Mouse (Mus musculus): ENCODE measurements at regions not wholly inside any gene's neighbourhood (a gene's known extent, or its start where the extent isn't known, plus 50 kb on each side); places are given as distances from the start of the nearest gene placed in this dataset.
A peak's percentile ranks its signal among the peaks of the same experiment; 100 is the strongest.

- Histone ChIP-seq H3K36me3 (no peaks in the 10 kb centered on the region), H3K4me3 (peak overlapping the region; percentile 39), H3K27ac (peak overlapping the region; percentile 74; the same call in 1 of the 2 replicates), H3K9me3 (no peaks in the 10 kb centered on the region), H3K4me1 (replicated peaks) (peaks cover 13% of the 10 kb centered on the region), H3K27me3 (ENCODE audit: insufficient read depth, poor library complexity, severe bottlenecking) (no peaks in the 10 kb centered on the region)
- DNase-seq (ENCODE audit: low spot score) = peak; percentile 27
- 19% methylated on average over 12 of the region's 12 CpGs for WGBS
These were observed 86.3 kb downstream of the D16Ertd472e start for GRCm38 (mm10) chr16:78490245-78490644.

DNA sequence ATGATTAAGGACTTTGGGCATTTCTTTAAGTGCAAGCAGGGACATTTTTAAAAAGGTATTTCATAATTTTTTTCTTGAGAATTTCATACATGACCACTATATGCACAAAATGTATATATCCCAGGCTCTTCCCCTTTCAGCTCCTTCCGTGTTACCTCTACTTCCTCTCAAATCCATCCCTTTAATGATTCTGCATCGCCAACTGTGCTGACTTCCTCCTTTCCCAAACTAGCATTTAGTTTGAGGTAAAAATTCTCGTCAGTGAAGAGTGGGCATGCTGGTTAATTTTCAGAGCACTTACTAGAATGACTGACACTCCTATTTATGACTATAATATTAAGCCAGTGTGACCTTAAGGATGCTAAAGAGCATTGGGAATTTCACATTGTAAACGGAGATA, 86.9 kb downstream of the D16Ertd472e start:
- Histone ChIP-seq H3K27me3 (ENCODE audit: insufficient read depth, poor library complexity, severe bottlenecking) (no peaks in the 10 kb centered on the region), H3K4me1 (replicated peaks) (peaks cover 13% of the 10 kb centered on the region), H3K4me3 (no peak overlapping the region), H3K9me3 (no peaks in the 10 kb centered on the region), H3K27ac (no peak overlapping the region), H3K36me3 (no peaks in the 10 kb centered on the region)
- no peak for DNase-seq (ENCODE audit: low spot score)
- 62% methylated on average over 4 of the region's 4 CpGs for WGBS

- Histone ChIP-seq H3K9me3 (no peaks in the 10 kb centered on the region), H3K4me3 (no peak overlapping the region), H3K36me3 (no peaks in the 10 kb centered on the region), H3K27ac (no peak overlapping the region), H3K27me3 (ENCODE audit: insufficient read depth, poor library complexity, severe bottlenecking) (no peaks in the 10 kb centered on the region), H3K4me1 (replicated peaks) (peaks cover 13% of the 10 kb centered on the region)
- no peak for DNase-seq (ENCODE audit: low spot score)
- WGBS = 91% methylated on average over 6 of the region's 6 CpGs
These were observed 90.0 kb downstream of the D16Ertd472e start for GRCm38 (mm10) chr16:78486531-78486930.

- Histone ChIP-seq H3K4me1 (replicated peaks) (no peaks in the 10 kb centered on the region), H3K27me3 (ENCODE audit: insufficient read depth, poor library complexity, severe bottlenecking) (no peaks in the 10 kb centered on the region), H3K4me3 (no peak overlapping the region), H3K9me3 (no peaks in the 10 kb centered on the region), H3K27ac (no peak overlapping the region), H3K36me3 (no peaks in the 10 kb centered on the region)
- no peak for DNase-seq (ENCODE audit: low spot score)
- WGBS = 88% methylated on average over 4 of the region's 4 CpGs
These were observed 92.2 kb downstream of the D16Ertd472e start for GRCm38 (mm10) chr16:78484319-78484718.

DNA sequence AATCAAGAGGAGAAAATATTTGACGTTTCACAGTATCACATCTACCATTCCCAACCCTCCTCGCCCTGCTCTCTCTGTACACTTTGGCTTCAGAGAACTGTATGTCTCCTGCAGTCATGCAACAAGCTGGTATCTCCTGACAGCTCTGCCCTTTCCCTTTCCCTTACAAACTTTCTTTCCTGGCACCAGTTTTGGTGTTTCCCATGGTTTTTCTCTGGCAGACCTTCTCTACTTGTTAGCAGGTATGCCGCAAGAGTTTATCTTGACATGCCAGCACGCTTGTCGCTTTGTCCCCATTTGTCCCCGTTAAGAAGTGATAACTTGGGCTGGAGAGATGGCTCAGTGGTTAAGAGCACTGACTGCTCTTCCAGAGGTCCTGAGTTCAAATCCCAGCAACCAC, 94.9 kb downstream of the D16Ertd472e start:
- Histone ChIP-seq H3K4me1 (replicated peaks) (no peaks in the 10 kb centered on the region), H3K9me3 (no peaks in the 10 kb centered on the region), H3K4me3 (no peak overlapping the region), H3K36me3 (no peaks in the 10 kb centered on the region), H3K27me3 (ENCODE audit: insufficient read depth, poor library complexity, severe bottlenecking) (no peaks in the 10 kb centered on the region), H3K27ac (no peak overlapping the region)
- 94% methylated on average over 6 of the region's 6 CpGs for WGBS
- DNase-seq (ENCODE audit: low spot score) = no peak

GRCm38 (mm10) chr16:78481065-78481464, 95.4 kb downstream of the D16Ertd472e start:
- no peaks in the 10 kb centered on the region for H3K4me1 ChIP-seq (replicated peaks)
- H3K36me3 ChIP-seq = no peaks in the 10 kb centered on the region
- H3K27ac ChIP-seq = no peak overlapping the region
- 75% methylated on average over 5 of the region's 5 CpGs for WGBS
- H3K4me3 ChIP-seq = no peak overlapping the region
- H3K27me3 ChIP-seq (ENCODE audit: insufficient read depth, poor library complexity, severe bottlenecking) = no peaks in the 10 kb centered on the region
- DNase-seq (ENCODE audit: low spot score) = no peak
- H3K9me3 ChIP-seq = no peaks in the 10 kb centered on the region

GRCm38 (mm10) chr16:78480261-78480660, 96.2 kb downstream of the D16Ertd472e start:
- no peaks in the 10 kb centered on the region for H3K27me3 ChIP-seq (ENCODE audit: insufficient read depth, poor library complexity, severe bottlenecking)
- H3K9me3 ChIP-seq = no peaks in the 10 kb centered on the region
- no peak overlapping the region for H3K27ac ChIP-seq
- H3K4me1 ChIP-seq (replicated peaks) = no peaks in the 10 kb centered on the region
- H3K36me3 ChIP-seq = no peaks in the 10 kb centered on the region
- 95% methylated on average over 10 of the region's 10 CpGs for WGBS
- no peak overlapping the region for H3K4me3 ChIP-seq
- no peak for DNase-seq (ENCODE audit: low spot score)

DNA sequence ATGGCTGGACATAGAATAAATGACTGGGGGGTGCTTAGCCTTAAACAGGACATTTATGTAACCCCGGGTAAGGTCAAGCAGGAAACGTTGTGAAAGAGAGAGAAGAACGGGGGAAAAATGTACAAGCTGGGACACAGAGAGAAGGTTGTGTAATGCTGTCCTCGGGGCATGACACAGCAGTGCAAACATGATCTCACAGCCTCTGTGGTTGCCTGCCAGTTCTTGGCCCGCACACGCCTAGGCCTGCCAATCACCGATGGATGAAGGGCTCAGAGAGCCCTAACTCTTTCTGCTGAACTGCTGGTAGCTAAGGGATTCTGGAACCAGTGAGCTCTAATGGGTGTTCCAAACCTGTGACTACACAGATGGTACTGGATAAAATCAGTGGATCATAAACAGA, 96.5 kb upstream of the Btg3 start:
- Histone ChIP-seq H3K9me3 (no peaks in the 10 kb centered on the region), H3K27me3 (ENCODE audit: insufficient read depth, poor library complexity, severe bottlenecking) (no peaks in the 10 kb centered on the region), H3K36me3 (no peaks in the 10 kb centered on the region), H3K4me3 (no peak overlapping the region), H3K4me1 (replicated peaks) (no peaks in the 10 kb centered on the region), H3K27ac (no peak overlapping the region)
- DNase-seq (ENCODE audit: low spot score) = no peak
- 84% methylated on average over 7 of the region's 7 CpGs for WGBS

DNA sequence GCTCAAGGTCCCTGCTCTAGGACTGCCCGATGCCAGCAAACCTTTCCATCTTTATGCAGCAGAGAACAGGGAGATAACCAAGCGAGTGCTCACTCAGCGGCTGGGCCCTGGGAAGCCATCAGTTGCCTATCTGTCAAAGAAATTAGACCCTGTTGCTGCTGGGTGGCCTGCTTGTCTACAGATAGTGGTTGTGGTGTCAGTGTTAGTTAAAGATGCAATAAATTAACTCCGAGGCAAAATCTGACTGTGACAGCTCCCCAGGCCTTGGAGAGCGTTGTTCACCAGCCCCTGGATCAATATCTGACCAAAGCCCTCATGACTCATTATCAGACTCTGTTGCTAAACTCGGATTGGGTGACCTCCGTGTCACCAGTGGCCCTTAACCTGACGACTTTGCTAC, 83.0 kb upstream of the Btg3 start:
- WGBS = 76% methylated on average over 8 of the region's 8 CpGs
- H3K27me3 ChIP-seq (ENCODE audit: insufficient read depth, poor library complexity, severe bottlenecking) = no peaks in the 10 kb centered on the region
- no peaks in the 10 kb centered on the region for H3K9me3 ChIP-seq
- no peaks in the 10 kb centered on the region for H3K36me3 ChIP-seq
- no peak overlapping the region for H3K27ac ChIP-seq
- no peaks in the 10 kb centered on the region for H3K4me1 ChIP-seq (replicated peaks)
- no peak overlapping the region for H3K4me3 ChIP-seq
- no peak for DNase-seq (ENCODE audit: low spot score)

DNA sequence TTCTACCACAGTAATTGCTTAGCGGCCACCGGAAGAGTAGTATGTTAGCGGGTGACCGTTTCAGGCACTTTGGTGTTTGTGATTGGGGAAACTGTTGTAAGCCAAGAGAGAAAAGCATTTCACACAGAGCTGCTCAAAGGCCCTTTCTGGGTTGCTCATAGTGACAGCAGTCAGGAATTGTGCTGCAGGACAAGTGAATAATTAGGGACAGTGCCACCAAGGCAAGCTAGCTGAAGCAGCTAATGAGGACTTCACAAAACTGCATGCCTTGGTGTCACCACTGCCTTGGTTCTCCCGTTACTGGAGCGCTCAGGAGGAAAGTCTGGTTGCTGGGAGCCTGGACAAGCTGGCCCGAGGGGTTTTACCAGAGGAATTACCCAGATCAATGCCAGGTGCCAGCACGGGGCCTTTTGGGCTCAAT, 80.7 kb upstream of the Btg3 start:
- no peak for DNase-seq (ENCODE audit: low spot score)
- H3K4me3 ChIP-seq = no peak overlapping the region
- no peak overlapping the region for H3K27ac ChIP-seq
- no peaks in the 10 kb centered on the region for H3K9me3 ChIP-seq
- H3K36me3 ChIP-seq = no peaks in the 10 kb centered on the region
- no peaks in the 10 kb centered on the region for H3K4me1 ChIP-seq (replicated peaks)
- no peaks in the 10 kb centered on the region for H3K27me3 ChIP-seq (ENCODE audit: insufficient read depth, poor library complexity, severe bottlenecking)
- 65% methylated on average over 8 of the region's 8 CpGs for WGBS

- no peaks in the 10 kb centered on the region for H3K4me1 ChIP-seq (replicated peaks)
- H3K36me3 ChIP-seq = no peaks in the 10 kb centered on the region
- WGBS = 78% methylated on average over 10 of the region's 10 CpGs
- no peak for DNase-seq (ENCODE audit: low spot score)
- H3K27ac ChIP-seq = no peak overlapping the region
- no peaks in the 10 kb centered on the region for H3K9me3 ChIP-seq
- H3K4me3 ChIP-seq = no peak overlapping the region
- H3K27me3 ChIP-seq (ENCODE audit: insufficient read depth, poor library complexity, severe bottlenecking) = no peaks in the 10 kb centered on the region
These were observed 79.4 kb upstream of the Btg3 start for GRCm38 (mm10) chr16:78456345-78456744.

DNA sequence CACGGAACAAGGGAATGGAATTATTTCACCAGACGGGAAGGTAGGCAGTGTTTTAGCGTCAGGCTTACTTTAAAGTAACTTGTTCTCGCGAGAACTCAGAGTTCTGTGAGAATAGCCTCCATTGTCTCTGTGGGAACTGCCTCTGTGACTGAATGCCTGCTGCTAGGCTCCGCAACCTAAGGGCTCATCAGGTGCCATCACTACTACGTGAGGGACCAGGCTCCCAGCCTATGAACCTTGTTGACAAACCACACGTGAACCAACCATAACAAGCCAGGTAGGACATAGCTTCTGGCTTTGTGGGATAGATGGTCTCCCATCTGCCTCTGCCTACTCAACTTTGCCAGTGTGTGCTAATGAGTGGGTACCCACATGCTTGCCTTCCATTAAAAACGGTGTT, 77.5 kb upstream of the Btg3 start:
- Histone ChIP-seq H3K9me3 (peaks cover under 1% of the 10 kb centered on the region; the same call in 1 of the 2 replicates), H3K36me3 (no peaks in the 10 kb centered on the region), H3K27me3 (ENCODE audit: insufficient read depth, poor library complexity, severe bottlenecking) (no peaks in the 10 kb centered on the region), H3K4me3 (no peak overlapping the region), H3K27ac (no peak overlapping the region), H3K4me1 (replicated peaks) (no peaks in the 10 kb centered on the region)
- 91% methylated on average over 9 of the region's 9 CpGs for WGBS
- no peak for DNase-seq (ENCODE audit: low spot score)

DNA sequence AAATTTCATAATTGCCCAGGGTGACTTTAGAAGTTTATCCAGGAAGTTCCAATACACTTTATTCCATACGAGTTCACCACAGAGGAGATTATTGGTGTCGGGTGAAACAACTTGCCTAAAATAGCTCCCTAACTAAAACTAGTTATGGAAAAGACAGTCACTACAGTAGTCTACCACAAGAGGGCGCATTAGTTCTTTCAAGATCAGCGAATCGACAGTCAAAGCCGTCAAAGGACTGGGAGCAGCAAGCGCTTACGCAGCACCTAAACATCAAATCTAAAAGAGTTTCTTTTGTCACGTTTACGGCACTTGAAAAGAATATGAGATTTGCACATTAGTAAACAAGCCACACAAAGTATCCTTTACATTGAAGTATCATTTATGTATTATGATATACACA, 75.3 kb upstream of the Btg3 start:
- no peaks in the 10 kb centered on the region for H3K36me3 ChIP-seq
- H3K4me1 ChIP-seq (replicated peaks) = no peaks in the 10 kb centered on the region
- no peak for DNase-seq (ENCODE audit: low spot score)
- H3K4me3 ChIP-seq = no peak overlapping the region
- H3K27me3 ChIP-seq (ENCODE audit: insufficient read depth, poor library complexity, severe bottlenecking) = no peaks in the 10 kb centered on the region
- 20% methylated on average over 10 of the region's 10 CpGs for WGBS
- H3K27ac ChIP-seq = no peak overlapping the region
- peaks cover 4% of the 10 kb centered on the region; the same call in 1 of the 2 replicates for H3K9me3 ChIP-seq

DNA sequence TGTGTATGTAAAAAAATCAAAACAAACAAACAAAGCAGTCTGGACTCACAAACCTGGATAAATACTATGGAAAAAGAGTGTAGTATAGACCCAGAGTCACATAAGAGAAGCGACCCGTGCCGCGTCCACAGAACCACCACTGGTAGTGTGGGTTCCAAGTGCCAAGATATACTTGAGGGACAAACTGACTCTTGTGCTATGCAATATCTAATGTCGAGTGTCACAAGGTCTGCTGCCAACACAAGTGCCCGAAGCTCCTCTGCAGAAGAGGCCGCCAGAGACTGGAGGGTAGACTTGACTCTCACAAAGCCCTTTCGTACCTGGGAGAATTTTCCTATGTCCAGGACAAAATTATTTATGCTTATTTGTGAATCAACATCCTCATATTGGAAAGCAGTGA, 74.8 kb upstream of the Btg3 start:
- Histone ChIP-seq H3K27me3 (ENCODE audit: insufficient read depth, poor library complexity, severe bottlenecking) (no peaks in the 10 kb centered on the region), H3K36me3 (no peaks in the 10 kb centered on the region), H3K4me1 (replicated peaks) (no peaks in the 10 kb centered on the region), H3K27ac (no peak overlapping the region), H3K9me3 (peaks cover 4% of the 10 kb centered on the region; the same call in 1 of the 2 replicates), H3K4me3 (no peak overlapping the region)
- WGBS = 91% methylated on average over 8 of the region's 8 CpGs
- DNase-seq (ENCODE audit: low spot score) = no peak

Data from hindbrain, embryonic 10.5 days (tissue).